Comparison of ENCODE assay signal across 15 mouse cellular contexts in genomic region chr17:14478938-14479505, GRCm38 (mm10).
DNase-seq lines count a peak whose midpoint lies in the region.
"Had no signal": no experiment of that assay in that cellular context is flagged by ENCODE, and none has a peak within 500 bp of the region (broad histone marks: within the 10 kb centered on the region; RNA-seq: fewer than 3 reads in every experiment).

No protein-coding gene starts in this region.

- peak; percentile 38 to 62 for DNase-seq in frontal cortex, adult 2 months (ENCODE audit: extremely low spot score in 1 of 2, low spot score in 1 of 2)
- DNase-seq in frontal cortex, postnatal 25 days (ENCODE audit: low spot score in 2 of 2), result no peak
- peak; percentile 26 to 44 for DNase-seq in left cerebral cortex, adult 18-20 months (ENCODE audit: low spot score in 2 of 2)
- no peak for DNase-seq in left cerebral cortex, postnatal 4 days
- peak; percentile 40 to 71 for DNase-seq in left cerebral cortex, postnatal 14 days (ENCODE audit: low spot score in 2 of 2)
- DNase-seq in right cerebral cortex, postnatal 36 days (ENCODE audit: low spot score in 2 of 2), result peak; percentile 22 to 42
- no peak for DNase-seq in c-Kit-positive CD71-positive TER-119-positive erythroid progenitor cells, embryonic 14.5 days (ENCODE audit: low spot score)
- DNase-seq in kidney, adult 18-20 months, result no peak
- DNase-seq: adrenal gland, adult 2 months; cerebellum, adult 18-20 months; cerebellum, postnatal 14 days; heart, postnatal 4 days; kidney, adult 2 months; lung, postnatal 4 days; thymus, postnatal 36 days had no signal

- intact Hi-C loops in left cerebral cortex, postnatal 4 days (cut with DNase I), result no loop called here
- intact Hi-C loops in left cerebral cortex, postnatal 14 days (cut with DNase I), result no loop called here

Comparison
In these comparisons a context has a peak if more than half of its experiments do, and no peak if none do; other contexts are left out.
1. DNase-seq: peak in frontal cortex, adult 2 months (2 of 2), left cerebral cortex, adult 18-20 months (2 of 2), left cerebral cortex, postnatal 14 days (2 of 2) and right cerebral cortex, postnatal 36 days (2 of 2); none in frontal cortex, postnatal 25 days (0 of 2), left cerebral cortex, postnatal 4 days (single experiment), c-Kit-positive CD71-positive TER-119-positive erythroid progenitor cells, embryonic 14.5 days (single experiment) and kidney, adult 18-20 months (single experiment).